Mouse (Mus musculus) myocyte (in vitro differentiated cells): ENCODE measurements at regions not wholly inside any gene's neighbourhood (a gene's known extent, or its start where the extent isn't known, plus 50 kb on each side); places are given as distances from the start of the nearest gene placed in this dataset.

Experiments
- CEBPB ChIP-seq: IDR thresholded peaks from 2 replicates; pipeline ENCODE4 v1.6.1; 2011; ENCODE audit warnings: mild to moderate bottlenecking, moderate library complexity; ENCODE audit not compliant: poor library complexity, insufficient read depth, severe bottlenecking
- E2F4 ChIP-seq: IDR thresholded peaks from one replicate; pipeline ENCODE4 v1.6.1; 2011; ENCODE audit warnings: mild to moderate bottlenecking, control low read depth, moderate library complexity; ENCODE audit not compliant: insufficient read depth
- MAX ChIP-seq: IDR thresholded peaks from one replicate; pipeline ENCODE4 v1.6.1; 2011; ENCODE audit warnings: low read depth, mild to moderate bottlenecking, control low read depth
- MYOD1 ChIP-seq, 3 experiments: IDR thresholded peaks; one replicate each; pipeline ENCODE4 v1.6.1; 2011; ENCODE audit warnings: control low read depth in 2 of 3, low read depth in 2 of 3, mild to moderate bottlenecking in 2 of 3, moderate library complexity in 1 of 3; ENCODE audit not compliant: insufficient read length in 2 of 3, control insufficient read depth in 1 of 3
- MYOG ChIP-seq, 3 experiments: IDR thresholded peaks; one replicate each; pipeline ENCODE4 v1.6.1; 2011; ENCODE audit warnings: control low read depth in 2 of 3, low read depth in 2 of 3, mild to moderate bottlenecking in 2 of 3; ENCODE audit not compliant: insufficient read length in 2 of 3, control insufficient read depth in 1 of 3, insufficient read depth in 1 of 3
- POLR2A ChIP-seq: IDR thresholded peaks from one replicate; pipeline ENCODE4 v1.6.1; 2011; ENCODE audit warnings: low read depth, mild to moderate bottlenecking, control low read depth, moderate library complexity; ENCODE audit not compliant: insufficient read length
- POLR2AphosphoS2 ChIP-seq: IDR thresholded peaks from one replicate; pipeline ENCODE4 v1.6.1; 2011; ENCODE audit warnings: low read depth, control low read depth; ENCODE audit not compliant: insufficient read length
- REST ChIP-seq: IDR thresholded peaks from one replicate; pipeline ENCODE4 v1.6.1; 2011; ENCODE audit warnings: mild to moderate bottlenecking, control low read depth, moderate library complexity; ENCODE audit not compliant: insufficient read depth, insufficient read length
- SRF ChIP-seq: IDR thresholded peaks from one replicate; pipeline ENCODE4 v1.6.1; 2011; ENCODE audit warnings: low read depth; ENCODE audit not compliant: control insufficient read depth, insufficient read length
- TCF12 ChIP-seq: IDR thresholded peaks from one replicate; pipeline ENCODE4 v1.6.1; 2011; ENCODE audit warnings: mild to moderate bottlenecking, control low read depth; ENCODE audit not compliant: poor library complexity, insufficient read depth, severe bottlenecking
- TCF3 ChIP-seq: IDR thresholded peaks from one replicate; pipeline ENCODE4 v1.6.1; 2011; ENCODE audit warnings: low read depth, control low read depth; ENCODE audit not compliant: insufficient read length
- USF1 ChIP-seq: IDR thresholded peaks from one replicate; pipeline ENCODE4 v1.6.1; 2011; ENCODE audit warnings: low read depth, mild to moderate bottlenecking, control low read depth, moderate library complexity

DNA sequence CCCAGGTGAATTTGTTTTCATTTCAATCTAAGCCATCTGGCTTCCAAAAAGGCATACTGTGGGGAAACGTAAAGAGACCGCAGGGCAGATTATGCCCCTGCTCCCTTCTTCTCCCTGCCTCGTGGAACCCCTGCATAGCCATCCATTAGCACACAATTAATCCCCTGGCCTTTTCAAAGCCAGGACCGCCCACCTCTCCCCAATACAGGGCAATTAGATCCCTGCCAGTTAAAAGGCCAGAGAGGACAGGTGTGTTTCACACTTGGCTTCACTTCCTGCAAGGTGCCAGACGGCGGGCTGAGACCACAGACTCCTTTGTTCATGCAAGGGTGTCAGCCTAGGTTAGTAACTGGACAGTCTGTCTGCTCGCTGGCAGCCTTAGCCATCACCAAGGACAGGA, 93.1 kb upstream of the Kit start:
- TF ChIP-seq E2F4 = no peak
- no peak for TF ChIP-seq USF1
- TF ChIP-seq MYOD1 (IDR thresholded peaks at IDR 0.05; ENCODE audit: control insufficient read depth in 1 of 3, insufficient read length in 2 of 3, low read depth in 2 of 3) = no peak
- no peak for TF ChIP-seq POLR2AphosphoS2
- TF ChIP-seq POLR2A = no peak
- TF ChIP-seq MAX = no peak
- TF ChIP-seq TCF12 = no peak
- TF ChIP-seq SRF = no peak
- TF ChIP-seq MYOG (IDR thresholded peaks at IDR 0.05; ENCODE audit: control insufficient read depth in 1 of 3, insufficient read depth in 1 of 3, insufficient read length in 2 of 3, low read depth in 2 of 3) = no peak
- no peak for TF ChIP-seq TCF3
- no peak for TF ChIP-seq CEBPB
- TF ChIP-seq REST = no peak
